Mouse (Mus musculus) colon, adult 2 months (tissue): ENCODE data around the gene Mogat2. TPM values are rescaled to one million over a fixed set of nuclear protein-coding genes. Genes with fewer than 3 reads are reported as not detected.

Source experiments
- polyA plus RNA-seq: library from polyadenylated mRNA; depleted of rRNA; stranded (reverse); fragments of >200 nt; gene quantifications from 2 replicates; pipeline ENCODE4 v1.2.3, GENCODE M21; 2012; rRNA removed

The Mogat2 gene
- 1.4 and 6.1 TPM in 2 replicates for polyA plus RNA-seq

GRCm38 (mm10) chr7:99238417-99238816, at the start of gene Mogat2:
Gene Mogat2, minus strand, starts transcription at chr7:99238619.

GRCm38 (mm10) chr7:99267251-99267896, 29.0 kb upstream of the Mogat2 start, which contains the start of gene Map6:
Gene Map6, plus strand, starts transcription at chr7:99267447.

GRCm38 (mm10) chr7:99182432-99183172, 55.8 kb downstream of the Mogat2 start, which contains the start of gene Dgat2:
Gene Dgat2, minus strand, starts transcription at chr7:99182719.

Other genes with a start within 250 kb of the Mogat2 start
- gene Uvrag, start 97.5 kb downstream of the Mogat2 start, polyA plus RNA-seq: 29.4 and 40.0 TPM in 2 replicates
- 75.3 and 82.0 TPM in 2 replicates for gene Dgat2, start 55.9 kb downstream of the Mogat2 start, polyA plus RNA-seq
- gene Map6, start 28.8 kb upstream of the Mogat2 start, polyA plus RNA-seq: 5.1 and 6.2 TPM in 2 replicates
- 236 and 275 TPM in 2 replicates for gene Serpinh1, start 114.6 kb upstream of the Mogat2 start, polyA plus RNA-seq
- gene Gdpd5, start 142.8 kb upstream of the Mogat2 start, polyA plus RNA-seq: 12.0 and 12.9 TPM in 2 replicates
- gene Klhl35, start 227.4 kb upstream of the Mogat2 start, polyA plus RNA-seq: 0.44 and 0.60 TPM in 2 replicates
- 244 and 255 TPM in 2 replicates for gene Rps3, start 245.1 kb upstream of the Mogat2 start, polyA plus RNA-seq